Mouse (Mus musculus): ENCODE results near the gene Cotl1.
"Not testable (repeated sequence)": the region's sequence is repeated elsewhere in the genome, so short reads cannot be mapped to it uniquely, and the experiment has no call there.

The Cotl1 gene

GRCm38 (mm10) chr8:119840275-119840808 is at the start of gene Cotl1:
Gene Cotl1 (minus strand): TSS chr8:119840544.
- peak; percentile 96 to 98 for DNase-seq (ENCODE audit: low spot score in 2 of 2)

- no peak for DNase-seq (ENCODE audit: low spot score in 2 of 2)
These were observed 47.7 kb upstream of the Cotl1 start for GRCm38 (mm10) chr8:119888012-119888411.

DNA sequence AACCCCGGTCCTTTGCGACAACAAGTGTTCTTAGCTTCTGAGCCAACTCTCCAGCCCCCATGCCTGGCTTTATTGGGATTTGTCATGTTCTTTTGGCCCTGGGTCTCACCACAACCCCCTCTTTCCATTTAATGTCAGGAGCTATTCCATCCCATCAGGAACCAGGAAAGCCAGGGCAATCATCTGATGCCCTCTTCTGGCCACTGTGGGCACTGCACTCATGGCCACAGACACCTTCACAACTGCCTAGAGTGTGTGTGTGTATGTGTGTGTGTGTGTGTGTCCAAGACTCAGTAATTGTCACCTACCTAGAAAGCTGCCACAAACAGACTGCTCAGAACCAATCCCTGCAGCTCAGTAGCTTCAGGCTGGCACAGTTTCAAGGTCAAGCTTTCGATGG is 46.8 kb upstream of the Cotl1 start:
- peak in 1 of 2 experiments; percentile 62 for DNase-seq (ENCODE audit: low spot score in 2 of 2)

- DNase-seq (ENCODE audit: low spot score in 2 of 2): peak in 1 of 2 experiments; percentile 37
These were observed 45.3 kb upstream of the Cotl1 start for GRCm38 (mm10) chr8:119885612-119886011.

- DNase-seq (ENCODE audit: low spot score in 2 of 2): no peak
These were observed 42.9 kb upstream of the Cotl1 start for GRCm38 (mm10) chr8:119883281-119883680.

DNA sequence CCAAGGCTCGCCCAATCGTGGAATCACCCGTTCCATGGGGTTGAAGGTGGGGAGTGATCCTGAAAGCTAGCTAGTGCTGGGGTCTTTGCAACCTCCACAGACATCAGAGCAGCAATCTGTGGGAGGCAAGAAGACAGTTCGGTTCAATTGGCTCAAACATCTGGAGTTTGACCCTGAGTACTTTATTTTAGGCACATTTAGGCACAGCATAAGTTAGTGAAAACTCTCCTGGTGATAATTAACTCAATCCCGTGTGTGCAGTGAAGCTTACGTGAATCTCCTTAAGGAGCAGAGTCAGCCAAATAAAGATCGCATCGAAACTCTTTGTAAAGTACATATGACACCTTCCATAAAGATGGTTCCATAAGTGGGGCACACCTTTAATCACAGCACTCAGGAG is 41.6 kb upstream of the Cotl1 start:
- no peak for DNase-seq (ENCODE audit: low spot score in 2 of 2)

- DNase-seq (ENCODE audit: low spot score in 2 of 2): no peak
These were observed 41.0 kb upstream of the Cotl1 start for GRCm38 (mm10) chr8:119881301-119881700.

DNA sequence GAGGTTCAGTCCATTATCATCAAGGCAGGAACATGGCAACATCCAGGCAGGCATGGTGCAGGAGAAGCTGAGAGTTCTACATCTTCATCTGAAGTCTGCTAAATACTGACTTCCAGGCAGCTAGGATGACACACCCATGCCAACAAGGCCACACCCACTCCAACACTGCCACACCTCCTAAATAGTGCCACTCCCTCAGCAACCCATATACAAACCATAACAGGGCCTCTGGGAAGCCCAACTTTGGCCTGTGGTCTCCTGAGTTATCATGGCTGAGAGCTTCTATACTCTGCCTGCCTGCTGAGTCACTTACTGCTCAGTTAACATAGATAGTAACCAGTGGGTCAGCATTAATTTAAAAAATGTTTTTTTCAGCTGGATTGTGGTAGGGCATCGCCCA is 32.8 kb upstream of the Cotl1 start:
- no peak for DNase-seq (ENCODE audit: low spot score in 2 of 2)

DNA sequence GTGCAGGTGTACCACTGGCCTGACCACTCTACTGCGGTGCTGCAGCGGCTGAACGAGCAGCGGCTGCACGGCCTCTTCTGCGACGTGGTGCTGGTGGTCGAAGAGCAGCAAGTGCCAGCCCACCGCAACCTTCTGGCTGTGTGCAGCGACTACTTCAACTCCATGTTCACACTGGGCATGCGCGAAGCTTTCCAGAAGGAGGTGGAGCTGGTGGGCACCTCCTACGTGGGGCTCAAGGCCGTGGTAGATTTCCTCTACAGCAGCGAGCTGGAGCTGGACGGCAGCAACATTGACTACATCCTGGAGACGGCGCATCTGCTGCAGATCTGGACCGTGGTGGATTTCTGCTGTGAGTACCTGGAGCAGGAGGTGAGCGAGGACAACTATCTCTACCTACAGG is 29.3 kb upstream of the Cotl1 start:
- no peak for DNase-seq (ENCODE audit: low spot score in 2 of 2)

DNA sequence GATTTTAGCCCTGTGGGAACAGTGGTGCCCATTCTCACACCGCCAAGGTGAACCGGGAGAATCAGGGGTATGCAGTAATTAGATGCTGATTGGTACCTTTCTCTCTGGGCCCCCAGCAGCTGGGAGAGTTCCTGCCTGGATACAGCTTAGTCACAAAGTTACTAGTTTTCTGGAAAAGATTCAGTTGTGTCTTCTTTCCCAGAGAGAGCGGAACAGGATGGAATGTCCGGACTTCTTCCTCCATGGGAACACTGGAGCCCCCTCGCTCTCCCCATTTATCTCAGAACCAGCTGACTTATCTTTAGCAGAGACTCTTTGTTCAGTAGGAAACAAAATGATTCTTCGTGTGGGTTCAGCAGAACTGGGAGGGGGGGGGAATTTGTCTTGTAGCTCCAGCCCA is 22.4 kb upstream of the Cotl1 start:
- no peak for DNase-seq (ENCODE audit: low spot score in 2 of 2)

GRCm38 (mm10) chr8:119862390-119862734 is 22.0 kb upstream of the Cotl1 start:
- DNase-seq (ENCODE audit: low spot score in 2 of 2): no peak

DNA sequence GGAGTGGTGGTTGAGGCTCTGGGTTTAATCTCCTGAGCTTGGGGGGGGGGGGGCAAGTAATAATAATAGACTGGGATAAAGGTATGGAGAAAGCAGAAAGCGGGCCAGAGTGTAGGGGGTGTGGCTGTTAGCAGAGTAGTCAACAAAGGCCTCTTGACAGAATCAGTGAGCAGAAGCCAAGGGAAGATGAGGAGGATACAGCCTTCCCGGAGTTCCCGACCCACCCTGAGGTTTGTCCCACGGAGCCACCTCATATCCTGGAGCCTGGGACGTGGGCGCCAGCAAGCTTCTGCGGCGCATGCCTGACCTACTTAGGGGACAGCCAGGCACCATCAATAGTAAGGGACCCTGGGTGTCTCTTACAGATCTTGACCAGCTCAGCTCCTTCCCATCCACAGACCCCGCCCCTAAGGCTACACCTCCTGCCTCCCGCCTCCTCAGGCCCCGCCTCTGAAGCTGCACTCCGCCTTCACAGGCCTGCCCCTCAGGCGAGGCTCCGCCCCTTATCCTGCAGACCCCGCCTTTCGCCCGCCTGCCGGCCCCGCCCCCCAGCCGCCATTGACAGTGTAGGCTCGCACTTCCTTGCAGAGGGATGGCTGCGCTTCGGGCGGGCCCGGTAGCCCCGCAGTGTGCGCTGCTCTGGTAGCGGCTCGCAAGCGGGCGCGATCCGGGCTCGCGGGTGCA is 21.5 kb upstream of the Cotl1 start, which contains the start of gene Klhl36:
Gene Klhl36, plus strand, starts transcription at position 561 of the 684 bp plus-strand sequence.
- peak; percentile 94 to 96 for DNase-seq (ENCODE audit: low spot score in 2 of 2)

DNA sequence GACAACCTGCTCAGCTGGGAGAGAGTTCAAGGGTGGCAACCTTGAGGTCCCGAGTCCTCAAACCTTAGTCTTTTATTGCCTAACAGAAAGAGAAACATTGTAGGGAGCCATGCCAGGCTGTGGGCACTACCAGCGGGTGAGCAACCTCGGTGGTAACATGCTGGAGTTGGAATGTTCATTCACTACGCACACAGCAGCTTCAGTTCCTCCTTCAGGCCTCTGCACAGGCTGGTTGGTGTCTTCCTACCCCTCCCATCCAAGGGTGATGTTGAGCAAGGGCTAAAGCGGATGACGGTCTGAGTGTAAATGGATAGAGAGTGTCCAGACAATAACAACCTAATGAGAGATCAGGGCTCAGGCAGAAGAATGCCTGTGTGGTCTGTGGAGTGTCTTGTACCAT is 17.4 kb upstream of the Cotl1 start:
- DNase-seq (ENCODE audit: low spot score in 2 of 2): no peak

DNA sequence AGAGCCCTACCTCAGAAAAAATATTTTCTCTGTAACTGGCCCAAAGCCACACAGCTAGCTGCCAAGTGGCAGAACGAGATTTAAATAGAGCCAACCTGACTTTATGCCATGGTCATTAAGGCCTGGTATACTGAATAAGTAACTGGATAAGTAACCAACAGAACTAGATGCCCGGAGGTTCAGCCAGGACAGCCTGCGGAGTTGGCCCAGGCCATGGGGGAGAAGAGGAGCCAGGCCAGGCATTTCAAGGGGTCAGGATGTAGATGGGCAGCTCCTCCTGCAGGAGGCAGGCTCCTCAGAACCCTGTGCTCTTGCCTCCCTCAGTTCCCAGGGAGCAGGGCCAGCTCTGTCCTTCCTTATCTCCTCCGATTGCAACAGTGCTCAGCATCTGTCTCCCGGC is 15.3 kb upstream of the Cotl1 start:
- DNase-seq (ENCODE audit: low spot score in 2 of 2): no peak

DNA sequence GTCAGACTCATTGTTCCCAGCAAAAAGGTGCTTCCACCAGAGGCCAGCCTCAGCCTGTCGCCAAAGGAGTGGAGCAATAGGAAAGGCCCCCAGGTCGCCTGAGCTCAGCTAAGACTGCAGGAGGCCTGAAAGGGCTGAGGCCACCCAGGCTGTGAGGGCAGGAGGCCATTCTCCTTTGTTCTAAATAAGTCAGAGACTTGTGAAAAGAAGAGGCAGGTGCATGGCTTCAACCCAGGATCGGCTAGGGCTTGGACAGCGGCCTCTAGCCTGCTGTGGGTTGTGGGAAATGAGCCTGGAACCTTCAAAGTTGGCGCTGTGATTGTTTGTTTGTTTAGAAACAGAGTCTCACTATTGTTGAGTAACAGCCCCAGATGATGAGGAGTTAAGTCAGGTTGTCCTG is 13.7 kb upstream of the Cotl1 start:
- no peak for DNase-seq (ENCODE audit: low spot score in 2 of 2)

- no peak for DNase-seq (ENCODE audit: low spot score in 2 of 2)
These were observed 13.2 kb upstream of the Cotl1 start for GRCm38 (mm10) chr8:119853521-119853920.

DNA sequence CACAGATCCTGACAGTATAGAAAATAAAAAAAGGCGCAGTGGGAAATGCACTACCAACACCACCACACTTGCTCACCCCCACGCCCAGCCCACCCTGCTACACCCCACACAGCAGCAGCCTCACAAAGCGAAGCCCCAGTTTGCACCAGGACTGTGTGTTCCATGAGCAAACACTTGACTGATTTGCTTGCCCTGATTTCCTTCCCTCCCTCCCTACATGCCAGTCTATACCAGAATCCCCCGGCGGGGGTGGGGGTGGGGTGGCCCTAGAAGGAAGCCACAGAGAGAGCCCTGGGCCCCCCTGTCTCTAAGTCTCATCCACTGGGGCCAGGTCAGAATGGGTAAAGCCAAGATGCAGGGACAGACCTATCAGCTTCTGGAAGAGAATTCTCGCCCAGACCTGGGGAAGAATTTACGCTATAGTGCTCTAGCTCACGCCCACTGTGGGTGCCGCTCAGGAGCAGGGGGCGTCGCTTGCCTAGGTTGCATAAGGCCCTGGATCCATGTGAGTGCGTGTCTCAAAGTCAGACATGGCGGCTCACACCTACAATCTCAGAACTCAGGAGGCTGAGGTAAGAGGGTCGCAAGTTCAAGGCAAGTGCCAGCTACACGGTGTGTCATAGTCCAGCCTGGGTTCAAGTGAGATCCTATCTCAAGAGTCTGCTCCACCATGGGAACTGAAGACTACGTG is 7.0 kb upstream of the Cotl1 start:
- DNase-seq (ENCODE audit: low spot score in 2 of 2): no peak

DNA sequence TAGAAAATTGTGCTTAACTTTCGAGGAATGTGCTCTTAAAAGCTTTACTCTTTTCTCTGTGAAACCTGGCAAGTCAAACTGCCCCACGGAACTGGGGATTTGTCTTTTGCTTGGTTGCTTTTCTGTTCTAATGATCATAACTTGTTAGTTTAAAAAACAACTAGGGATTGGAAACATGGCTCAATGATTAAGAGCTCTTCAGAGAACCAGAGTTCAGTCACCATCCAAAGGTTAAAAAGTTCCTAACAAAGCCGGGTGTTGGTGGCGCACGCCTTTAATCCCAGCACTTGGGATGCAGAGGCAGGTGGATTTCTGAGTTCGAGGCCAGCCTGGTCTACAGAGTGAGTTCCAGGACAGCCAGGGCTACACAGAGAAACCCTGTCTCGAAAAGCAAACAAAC is 5.4 kb upstream of the Cotl1 start:
- not testable (repeated sequence) for DNase-seq (ENCODE audit: low spot score in 2 of 2)

GRCm38 (mm10) chr8:119844577-119844976 is 4.2 kb upstream of the Cotl1 start:
- no peak for DNase-seq (ENCODE audit: low spot score in 2 of 2)

DNA sequence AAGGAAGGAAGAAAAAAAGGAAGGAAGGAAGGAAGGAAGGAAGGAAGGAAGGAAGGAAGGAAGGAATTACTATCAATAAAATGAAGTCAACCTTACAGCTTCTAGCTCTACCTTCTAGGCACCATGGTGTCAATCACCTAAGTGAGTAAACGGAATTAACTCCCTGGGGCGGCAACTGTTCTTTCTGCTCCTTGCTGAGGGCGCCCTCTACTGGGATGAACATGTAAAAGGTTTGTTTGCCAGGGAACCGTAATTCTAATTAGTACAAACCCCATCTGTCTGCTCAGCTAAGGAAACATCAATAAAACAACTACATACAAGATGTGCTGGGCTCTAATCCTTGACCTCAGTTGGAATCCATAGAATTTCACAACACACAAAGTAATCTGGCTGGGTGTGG is 3.1 kb upstream of the Cotl1 start:
- DNase-seq (ENCODE audit: low spot score in 2 of 2): peak in 1 of 2 experiments; percentile 76

DNA sequence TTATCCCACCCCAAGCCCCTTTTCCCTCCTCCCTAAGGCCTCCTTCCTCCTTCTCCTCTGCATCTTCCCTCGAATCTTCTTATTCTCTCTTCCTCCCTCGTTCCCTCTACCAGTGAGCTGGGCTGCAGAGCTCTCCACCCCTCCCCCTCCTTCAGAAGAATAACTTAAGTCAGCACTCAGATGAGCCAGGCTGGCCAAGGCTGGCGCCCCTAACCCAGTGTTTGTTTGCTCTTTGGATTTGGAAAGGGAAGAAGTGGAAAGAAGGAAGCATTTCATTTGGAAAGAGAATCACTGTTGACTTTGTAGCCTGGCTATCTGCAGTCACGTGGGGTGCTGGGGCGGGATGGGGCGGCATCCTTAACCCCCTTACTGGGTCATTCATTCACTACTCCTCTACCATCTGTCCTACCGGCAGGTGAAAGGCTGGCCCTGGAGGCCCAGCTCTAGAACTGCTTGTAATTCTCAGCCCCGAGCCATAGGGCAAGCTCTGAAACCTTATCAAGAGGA is 614 bp upstream of the Cotl1 start:
- DNase-seq (ENCODE audit: low spot score in 2 of 2): no peak

DNA sequence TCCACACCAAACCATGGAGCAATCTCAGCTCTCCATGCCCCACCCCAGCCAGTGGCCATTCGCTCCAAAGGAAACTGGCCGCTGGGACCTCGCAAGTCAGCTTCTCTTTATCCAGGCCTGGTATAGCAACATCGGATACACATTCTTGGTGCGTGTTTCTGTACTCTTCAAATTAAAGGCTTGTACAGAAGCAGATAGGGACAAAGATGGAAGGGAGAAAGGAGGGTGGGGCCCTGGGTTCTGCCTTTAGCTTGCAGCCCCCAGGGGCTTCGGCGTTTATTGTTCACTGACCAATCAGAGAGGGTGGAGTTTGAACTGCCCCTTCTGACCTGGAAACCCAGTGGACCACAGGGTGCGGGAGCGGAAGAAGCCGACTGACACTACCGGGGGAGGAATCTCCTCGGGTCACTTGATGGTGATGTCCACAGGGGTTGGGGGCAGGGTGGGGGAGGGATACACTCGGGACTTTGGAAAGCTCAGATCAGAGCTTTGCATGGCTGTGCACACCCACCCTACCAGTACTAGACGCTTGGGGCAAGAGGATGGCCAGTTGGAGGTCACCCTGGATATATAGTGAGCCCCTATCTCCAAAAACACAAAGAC is 824 bp downstream of the Cotl1 start:
- DNase-seq (ENCODE audit: low spot score in 2 of 2): no peak

DNA sequence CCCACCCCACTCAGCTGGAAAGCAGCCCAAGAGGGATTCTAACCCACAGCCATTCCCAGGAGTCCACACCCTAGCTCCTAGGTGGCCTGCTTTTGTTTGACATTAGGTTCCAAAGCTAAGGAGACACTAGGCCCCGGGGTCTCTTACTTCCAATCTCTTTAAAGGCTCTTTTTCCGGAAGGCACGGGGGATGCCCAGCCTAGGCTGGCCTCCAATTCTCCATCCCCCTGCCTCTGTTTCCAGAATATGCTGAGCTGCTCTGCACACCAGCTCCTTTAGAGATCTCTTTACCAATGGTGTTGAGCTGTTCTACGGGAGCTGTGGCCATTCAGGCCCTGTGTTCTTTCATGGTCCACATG is 1.4 kb downstream of the Cotl1 start:
- DNase-seq (ENCODE audit: low spot score in 2 of 2): no peak

All from cerebellum, postnatal 4 days (tissue).